Mouse (Mus musculus) embryonic fibroblast, embryonic 13.5 days (primary cell): ENCODE measurements around the gene Cadm4. TPM values are rescaled to one million over a fixed set of nuclear protein-coding genes. Genes with fewer than 3 reads are reported as not detected.
A peak's percentile ranks its signal among the peaks of the same experiment; 100 is the strongest.

Experiments
- H3K27ac ChIP-seq: 2 replicates; pipeline ENCODE4 v1.5.1; 2012; ENCODE audit warnings: low read length, control low read depth, inconsistent platforms; ENCODE audit not compliant: insufficient read depth
- H3K4me1 ChIP-seq: 2 replicates; pipeline ENCODE4 v1.6.1; 2011; ENCODE audit warnings: low read length; ENCODE audit not compliant: control insufficient read depth, insufficient read depth
- H3K4me3 ChIP-seq: 2 replicates; pipeline ENCODE4 v1.5.1; 2011; ENCODE audit warnings: mild to moderate bottlenecking, control low read depth, low read length; ENCODE audit not compliant: insufficient read depth
- CTCF ChIP-seq: IDR thresholded peaks from 2 replicates; pipeline ENCODE4 v1.5.1; 2011; ENCODE audit warnings: mild to moderate bottlenecking, control low read depth, low read length, moderate library complexity, borderline replicate concordance; ENCODE audit not compliant: insufficient read depth
- POLR2A ChIP-seq: IDR thresholded peaks from 2 replicates; pipeline ENCODE4 v1.6.1; 2011; ENCODE audit warnings: low read depth, mild to moderate bottlenecking, control low read depth, low read length, moderate library complexity
- polyA plus RNA-seq: library from polyadenylated mRNA; stranded (reverse); fragments of >200 nt; gene quantifications from 2 replicates; pipeline ENCODE4 v1.2.4, GENCODE M21; 2011; ENCODE audit warnings: low read depth; ENCODE audit not compliant: missing spikeins, insufficient read length

Cadm4 gene
- polyA plus RNA-seq, 1 experiment: 3.3 TPM

DNA sequence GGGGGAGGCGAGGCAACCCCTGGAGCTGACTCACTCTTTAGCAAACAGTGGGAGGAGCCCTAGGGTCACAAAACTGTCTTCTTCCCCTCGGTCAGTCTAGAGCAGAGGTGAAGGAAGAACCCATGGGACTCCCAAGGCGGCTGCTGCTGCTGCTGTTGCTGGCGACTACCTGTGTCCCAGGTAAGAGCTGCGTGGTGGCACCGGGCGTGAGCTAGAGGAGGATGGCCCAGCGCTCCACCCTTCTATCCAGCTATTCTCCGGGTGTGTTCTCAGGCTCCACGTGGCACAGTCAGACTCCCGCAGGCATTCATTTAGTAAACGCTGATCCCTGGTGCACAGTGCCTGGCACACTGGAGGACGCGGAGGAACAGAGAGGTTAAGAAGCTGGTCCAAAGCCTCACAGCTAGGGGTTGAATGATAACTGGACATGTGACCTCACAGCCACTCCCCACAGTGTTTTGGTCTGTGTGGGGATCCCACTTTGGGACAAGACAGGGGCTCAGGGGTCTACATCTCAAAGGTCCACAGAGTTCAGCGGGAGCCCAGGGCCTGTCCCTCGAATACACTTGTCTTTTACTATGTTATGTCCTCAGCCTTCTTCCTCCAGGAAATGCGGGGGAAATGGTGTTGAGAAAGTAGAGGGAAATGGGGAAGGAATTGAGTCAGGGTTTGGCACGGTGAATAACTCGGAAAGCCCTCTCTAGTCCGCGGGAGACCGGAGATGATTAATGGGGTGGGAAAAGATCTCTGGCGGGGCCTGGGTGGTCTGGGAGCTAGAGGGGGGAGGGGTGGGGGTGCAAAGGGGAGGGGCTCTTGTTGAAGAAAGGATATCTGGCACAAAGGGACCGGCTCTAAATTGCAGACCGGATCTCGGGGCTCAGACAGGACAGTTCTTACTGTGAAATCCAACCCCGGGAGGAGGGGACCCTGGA is 19.2 kb upstream of the Cadm4 start, which contains the start of gene Plaur:
Gene Plaur, plus strand, starts transcription at position 97 of the 932 bp plus-strand sequence.
- TF ChIP-seq CTCF (no peak), POLR2A (peak; percentile 68)
- Histone ChIP-seq H3K27ac (peak within 1 kb of the TSS; percentile 77), H3K4me1 (peaks cover 13% of the 10 kb centered on the region), H3K4me3 (peak within 1 kb of the TSS; percentile 61)

DNA sequence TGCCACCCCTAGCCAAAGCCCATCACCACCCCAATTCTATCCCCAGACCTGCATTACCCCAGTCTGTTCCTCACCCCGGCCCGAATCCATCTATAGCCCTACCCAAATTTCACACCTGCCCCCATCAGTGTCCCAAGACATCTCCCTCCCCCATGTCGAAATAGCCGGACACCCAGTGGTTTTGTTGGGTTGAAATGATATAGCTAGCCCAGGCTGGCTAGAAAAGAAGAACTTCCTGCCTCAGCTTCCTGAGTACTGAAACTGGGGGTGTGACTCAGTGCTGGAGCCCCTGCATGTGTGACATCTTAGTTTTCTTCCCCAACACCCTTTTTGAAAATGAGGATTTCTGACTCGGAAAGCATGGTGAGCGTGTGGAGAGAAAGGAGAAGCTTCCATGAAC is 15.0 kb upstream of the Cadm4 start:
- no peak overlapping the region for H3K27ac ChIP-seq
- TF ChIP-seq POLR2A (no peak), CTCF (no peak)
- no peaks in the 10 kb centered on the region for H3K4me1 ChIP-seq

DNA sequence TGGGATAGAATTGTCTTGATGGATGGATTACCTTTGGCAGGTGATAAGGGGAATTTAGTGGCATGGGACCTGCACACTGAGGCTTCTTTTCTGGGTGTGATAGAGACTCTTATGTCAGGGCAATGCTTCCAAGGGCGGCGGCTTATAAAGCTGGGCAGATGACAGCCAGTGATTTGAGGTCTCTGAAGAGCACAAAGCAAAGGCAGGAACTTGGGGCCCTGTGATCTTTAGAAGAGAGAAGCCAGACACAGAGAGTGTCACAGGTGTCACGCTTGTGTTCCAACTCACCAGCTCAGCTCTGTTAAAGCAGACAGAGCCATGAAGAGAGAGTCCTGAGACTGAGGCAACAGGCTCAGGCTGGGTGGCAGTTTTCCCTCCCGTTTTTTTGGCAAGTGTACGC is 13.9 kb upstream of the Cadm4 start:
- TF ChIP-seq POLR2A: no peak
- no peak for TF ChIP-seq CTCF
- H3K27ac ChIP-seq: no peak overlapping the region
- H3K4me1 ChIP-seq: no peaks in the 10 kb centered on the region
- H3K4me3 ChIP-seq: no peak overlapping the region

More for the DNA sequence above, 15.0 kb upstream of the Cadm4 start:
- H3K4me3 ChIP-seq: no peak overlapping the region

DNA sequence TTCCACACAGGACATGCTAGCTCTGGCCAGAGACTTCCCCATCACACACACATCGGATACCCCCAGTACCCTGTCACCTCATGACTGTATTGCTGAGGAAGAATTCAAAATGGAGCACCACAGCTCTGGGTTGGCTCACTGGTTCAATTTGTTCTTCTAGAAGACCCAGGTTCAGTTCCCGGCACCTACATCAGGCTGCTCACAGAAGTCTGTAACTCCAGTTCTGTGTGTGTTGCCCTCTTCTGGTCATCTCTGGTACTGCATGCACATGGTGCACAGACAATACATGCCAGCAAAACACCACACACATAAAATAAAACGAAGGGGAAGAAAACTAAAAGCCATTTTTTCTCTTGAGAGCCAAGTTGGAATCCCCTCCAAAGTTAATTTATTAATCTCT is 12.7 kb upstream of the Cadm4 start:
- TF ChIP-seq CTCF (no peak), POLR2A (no peak)
- Histone ChIP-seq H3K4me3 (no peak overlapping the region), H3K4me1 (no peaks in the 10 kb centered on the region), H3K27ac (no peak overlapping the region)

DNA sequence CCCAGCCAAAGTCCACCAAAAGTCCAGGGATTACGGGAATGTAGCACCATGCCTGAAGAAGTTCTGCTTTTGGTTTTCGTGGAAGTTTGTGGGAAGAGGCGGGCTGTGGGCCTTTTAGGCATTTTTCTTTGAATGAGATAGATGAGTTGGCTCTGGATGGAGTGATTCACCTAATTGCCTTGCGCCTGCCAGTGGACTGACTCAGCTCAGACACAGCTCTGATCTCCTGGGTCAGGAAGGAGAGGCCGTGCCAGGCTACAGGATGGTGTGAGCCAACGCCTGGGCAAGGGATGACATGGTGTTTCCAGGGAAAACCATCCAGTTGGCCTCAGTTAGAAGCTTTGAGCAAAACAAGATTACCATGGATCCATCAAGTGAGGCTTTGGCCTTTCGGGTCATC is 11.5 kb upstream of the Cadm4 start:
- H3K27ac ChIP-seq: peak overlapping the region; percentile 36; the same call in 1 of the 2 replicates
- TF ChIP-seq POLR2A: no peak
- TF ChIP-seq CTCF: no peak
- no peak overlapping the region for H3K4me3 ChIP-seq
- H3K4me1 ChIP-seq: no peaks in the 10 kb centered on the region

DNA sequence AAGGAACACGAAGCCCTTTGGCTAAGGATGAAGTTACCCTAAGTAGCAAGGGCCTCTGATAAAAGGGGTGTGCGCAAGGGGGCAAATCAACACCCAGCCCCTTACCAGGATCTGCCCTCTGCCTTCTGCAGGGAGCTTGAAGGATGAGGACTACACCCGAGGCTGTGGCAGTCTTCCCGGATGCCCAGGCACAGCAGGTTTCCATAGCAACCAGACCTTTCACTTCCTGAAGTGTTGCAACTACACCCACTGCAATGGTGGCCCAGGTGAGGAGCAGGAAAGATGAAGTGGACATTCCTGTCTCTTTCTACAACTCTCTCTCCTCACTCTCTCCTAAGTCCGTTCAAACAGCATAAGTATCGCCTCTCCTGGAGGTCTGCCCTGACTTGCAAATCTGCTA is 9.4 kb upstream of the Cadm4 start:
- no peak overlapping the region for H3K27ac ChIP-seq
- TF ChIP-seq POLR2A (no peak), CTCF (no peak)
- H3K4me1 ChIP-seq: no peaks in the 10 kb centered on the region
- H3K4me3 ChIP-seq: no peak overlapping the region

DNA sequence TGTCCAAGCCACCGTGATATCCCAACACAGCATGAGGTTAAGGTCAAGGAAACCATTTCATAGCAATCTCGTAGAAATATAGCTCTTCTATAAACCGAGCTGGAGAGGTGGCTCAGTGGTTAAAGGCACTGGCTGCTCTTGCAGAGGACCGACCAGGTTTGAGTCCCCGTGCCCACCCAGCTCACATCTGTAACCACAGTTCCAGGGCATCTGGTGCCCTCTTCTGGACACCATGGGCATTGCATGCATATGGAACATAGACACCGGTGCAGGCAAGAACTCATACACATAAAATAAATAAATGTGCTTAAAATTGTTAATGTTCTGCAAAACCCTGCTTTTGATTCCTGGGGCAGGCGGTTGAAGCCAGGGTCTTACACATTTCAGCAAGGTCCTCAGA is 8.9 kb upstream of the Cadm4 start:
- no peak overlapping the region for H3K4me3 ChIP-seq
- no peaks in the 10 kb centered on the region for H3K4me1 ChIP-seq
- TF ChIP-seq CTCF (peak; percentile 71), POLR2A (no peak)
- H3K27ac ChIP-seq: no peak overlapping the region

DNA sequence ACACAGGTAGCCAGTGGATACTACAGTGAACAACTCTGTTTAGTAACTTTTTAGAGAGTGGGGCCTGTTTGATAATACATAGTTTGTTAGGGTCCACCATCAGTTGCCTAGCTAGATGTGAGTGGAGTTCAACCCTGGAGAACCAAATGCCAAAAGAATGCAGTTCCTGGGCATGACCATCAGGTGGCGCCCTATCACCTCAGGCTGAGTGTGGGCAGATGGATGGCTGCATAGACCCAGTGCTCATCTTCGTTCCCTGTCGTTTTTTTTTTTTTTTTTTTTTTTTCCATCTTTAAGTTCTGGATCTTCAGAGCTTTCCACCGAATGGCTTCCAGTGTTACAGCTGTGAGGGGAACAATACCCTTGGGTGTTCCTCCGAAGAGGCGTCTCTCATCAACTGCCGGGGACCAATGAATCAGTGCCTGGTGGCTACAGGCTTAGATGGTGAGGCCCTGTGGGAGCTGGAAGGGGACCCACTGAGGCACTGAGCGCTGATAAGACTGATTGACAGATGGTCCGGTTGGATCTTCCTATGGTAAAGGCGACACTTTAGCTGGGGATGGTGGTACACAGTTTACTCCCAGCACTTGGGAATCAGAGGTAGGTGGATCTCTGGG is 7.8 kb upstream of the Cadm4 start:
- no peak overlapping the region for H3K27ac ChIP-seq
- H3K4me1 ChIP-seq: no peaks in the 10 kb centered on the region
- H3K4me3 ChIP-seq: no peak overlapping the region
- no peak for TF ChIP-seq POLR2A
- peak; percentile 97; the same call in 1 of the 2 replicates for TF ChIP-seq CTCF

DNA sequence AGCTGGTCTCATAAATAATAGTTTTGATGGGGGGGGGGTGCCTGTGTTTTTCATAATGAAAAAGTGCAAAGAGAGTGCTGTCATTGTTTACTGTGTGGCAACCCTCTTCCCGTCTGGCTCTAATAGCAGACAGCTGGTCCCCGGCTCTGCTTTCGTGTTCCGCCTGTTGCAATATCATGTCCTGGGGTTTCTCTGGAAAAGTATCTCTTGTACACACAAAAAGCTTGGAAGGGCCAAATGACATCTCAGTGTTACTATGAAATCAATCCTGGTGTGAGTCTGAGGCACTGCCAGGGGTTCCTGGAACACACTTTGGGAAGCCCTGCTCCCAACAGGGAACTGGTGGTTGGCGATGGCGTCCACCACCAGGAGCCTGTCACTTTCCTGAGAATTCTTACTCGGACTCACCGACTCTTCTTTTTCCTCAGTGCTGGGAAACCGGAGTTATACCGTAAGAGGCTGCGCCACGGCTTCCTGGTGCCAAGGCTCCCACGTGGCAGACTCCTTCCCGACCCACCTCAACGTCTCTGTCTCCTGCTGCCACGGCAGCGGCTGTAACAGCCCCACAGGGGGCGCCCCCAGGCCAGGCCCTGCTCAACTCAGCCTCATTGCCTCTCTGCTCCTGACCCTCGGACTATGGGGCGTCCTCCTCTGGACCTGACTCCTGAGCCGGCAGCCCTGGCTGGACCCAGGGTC is 6.9 kb upstream of the Cadm4 start:
- 0 out of 2 replicates have a peak, but pooled peaks have one; percentile 4 for TF ChIP-seq CTCF
- no peak for TF ChIP-seq POLR2A
- Histone ChIP-seq H3K4me1 (no peaks in the 10 kb centered on the region), H3K27ac (no peak overlapping the region), H3K4me3 (no peak overlapping the region)

DNA sequence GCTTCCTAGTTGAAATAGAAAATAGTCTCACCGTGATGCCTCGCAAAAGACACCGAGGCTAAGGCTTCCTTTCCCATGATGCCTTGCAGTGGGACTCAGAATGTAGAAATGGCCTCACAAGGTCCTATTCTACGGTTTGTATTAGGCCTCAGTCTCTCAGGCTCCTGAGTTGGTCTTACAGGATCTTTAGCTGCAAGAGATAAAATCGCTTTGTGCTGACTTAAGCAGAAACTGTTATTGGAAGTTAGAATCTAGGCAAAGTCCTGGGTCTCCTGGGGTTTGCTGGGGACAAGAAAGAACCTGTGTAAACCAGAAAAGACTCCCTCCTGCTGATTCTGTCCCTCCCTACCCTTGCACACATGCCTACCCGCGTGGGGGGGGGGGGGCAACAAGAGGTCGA is 5.5 kb upstream of the Cadm4 start:
- Histone ChIP-seq H3K27ac (no peak overlapping the region), H3K4me3 (no peak overlapping the region), H3K4me1 (peaks cover 4% of the 10 kb centered on the region; the same call in 1 of the 2 replicates)
- TF ChIP-seq CTCF (no peak), POLR2A (no peak)
